Mouse (Mus musculus): ENCODE results near the gene Gpd1. TPM values are rescaled to one million over a fixed set of nuclear protein-coding genes. Genes with fewer than 3 reads are reported as not detected.

Gene Gpd1
- 0.34 and 0.54 TPM in 2 replicates for polyA plus RNA-seq (2016; fragmentation: Nextera tagmentation; extraction: Ambion mirVana)

- H3K9me3 ChIP-seq, result no peaks in the 10 kb centered on the region
- H3K36me3 ChIP-seq, result peaks cover 36% of the 10 kb centered on the region
- ATAC-seq (ENCODE audit: insufficient number of reproducible peaks, insufficient read depth, low FRiP score, low TSS enrichment), result no peak
- no peak within 1 kb of the TSS for H3K9ac ChIP-seq
- WGBS, result 65% methylated on average over 26 of the region's 26 CpGs
- no peak within 1 kb of the TSS for H3K4me2 ChIP-seq (replicated peaks)
- H3K27ac ChIP-seq, result no peak within 1 kb of the TSS
- no peak within 1 kb of the TSS for H3K4me3 ChIP-seq
- 0 out of 2 replicates have a peak, but pooled peaks cover 5% of the 10 kb centered on the region for H3K4me1 ChIP-seq
- H3K27me3 ChIP-seq, result no peaks in the 10 kb centered on the region
Observed at GRCm38 (mm10) chr15:99717386-99718334, at the start of gene Gpd1. Gene Gpd1, plus strand, starts transcription at chr15:99717515.

GRCm38 (mm10) chr15:99667544-99667943 lies 49.8 kb upstream of the Gpd1 start:
- Histone ChIP-seq H3K4me2 (replicated peaks) (no peak overlapping the region), H3K4me1 (peaks cover 24% of the 10 kb centered on the region), H3K9me3 (no peaks in the 10 kb centered on the region), H3K27ac (no peak overlapping the region), H3K9ac (no peak overlapping the region), H3K36me3 (no peaks in the 10 kb centered on the region), H3K27me3 (peaks cover 70% of the 10 kb centered on the region), H3K4me3 (no peak overlapping the region)
- no peak for ATAC-seq (ENCODE audit: insufficient number of reproducible peaks, insufficient read depth, low FRiP score, low TSS enrichment)
- WGBS, result 100% methylated on average over 2 of the region's 2 CpGs

DNA sequence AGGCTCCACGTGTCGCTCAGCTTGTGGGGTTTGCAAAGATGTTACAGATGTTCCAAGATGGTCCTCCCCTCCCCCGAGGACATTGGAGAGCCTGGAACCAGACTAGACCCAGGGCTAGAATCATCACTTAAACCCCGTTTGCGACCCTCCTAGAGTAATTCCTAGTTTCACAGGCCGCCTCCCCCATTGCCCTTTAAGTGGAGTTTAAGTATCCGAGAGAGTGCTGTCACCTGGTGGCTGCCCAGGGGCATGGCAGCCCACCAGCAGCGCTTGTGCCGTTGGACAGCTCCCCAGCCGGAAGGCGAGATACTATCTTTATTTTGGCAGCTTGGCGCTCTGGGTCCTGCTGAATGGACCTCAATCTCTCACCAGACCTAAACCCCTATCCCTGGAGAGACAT lies 48.4 kb upstream of the Gpd1 start:
- no peak for ATAC-seq (ENCODE audit: insufficient number of reproducible peaks, insufficient read depth, low FRiP score, low TSS enrichment)
- no peaks in the 10 kb centered on the region for H3K9me3 ChIP-seq
- peaks cover 78% of the 10 kb centered on the region for H3K27me3 ChIP-seq
- H3K9ac ChIP-seq, result no peak overlapping the region
- H3K36me3 ChIP-seq, result no peaks in the 10 kb centered on the region
- H3K4me2 ChIP-seq (replicated peaks), result no peak overlapping the region
- H3K27ac ChIP-seq, result no peak overlapping the region
- H3K4me3 ChIP-seq, result no peak overlapping the region
- WGBS, result 2% methylated on average over 12 of the region's 12 CpGs
- peaks cover 20% of the 10 kb centered on the region for H3K4me1 ChIP-seq

DNA sequence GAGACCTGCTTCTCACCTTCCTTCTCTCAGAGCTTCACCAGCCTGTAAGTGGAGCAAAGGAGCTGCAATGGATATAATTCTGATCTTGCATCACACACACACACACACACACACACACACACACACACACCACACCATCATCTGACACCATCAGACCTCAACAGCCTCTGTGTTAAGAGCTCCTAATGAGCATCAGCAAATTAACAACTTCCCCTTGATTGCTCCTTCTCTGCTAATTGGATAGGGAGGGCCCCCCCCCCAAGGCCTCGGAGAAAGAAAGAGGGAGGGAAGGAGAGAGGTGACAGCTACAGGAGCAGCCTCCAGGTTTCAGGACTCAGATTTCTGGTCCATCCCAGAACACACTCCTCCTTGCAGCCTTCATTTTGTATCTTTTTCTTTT lies 47.9 kb upstream of the Gpd1 start:
- peaks cover 15% of the 10 kb centered on the region for H3K4me1 ChIP-seq
- H3K36me3 ChIP-seq, result no peaks in the 10 kb centered on the region
- no peak for ATAC-seq (ENCODE audit: insufficient number of reproducible peaks, insufficient read depth, low FRiP score, low TSS enrichment)
- 0% methylated on average over 1 of the region's 1 CpGs for WGBS
- H3K27me3 ChIP-seq, result peaks cover 73% of the 10 kb centered on the region
- no peak overlapping the region for H3K27ac ChIP-seq
- peak overlapping the region; percentile 59; the same call in 1 of the 2 replicates for H3K4me3 ChIP-seq
- H3K9ac ChIP-seq, result no peak overlapping the region
- H3K4me2 ChIP-seq (replicated peaks), result no peak overlapping the region
- H3K9me3 ChIP-seq, result no peaks in the 10 kb centered on the region

GRCm38 (mm10) chr15:99670154-99670821 lies 47.0 kb upstream of the Gpd1 start, which contains the start of gene Asic1:
Gene Asic1, plus strand, starts transcription at chr15:99670368.
- peak; percentile 50; the same call in 1 of the 2 replicates for ATAC-seq (ENCODE audit: insufficient number of reproducible peaks, insufficient read depth, low FRiP score, low TSS enrichment)
- no peak within 1 kb of the TSS for H3K27ac ChIP-seq
- peaks cover 69% of the 10 kb centered on the region for H3K27me3 ChIP-seq
- peak within 1 kb of the TSS; percentile 59 for H3K4me3 ChIP-seq
- H3K9ac ChIP-seq, result peak within 1 kb of the TSS; percentile 70
- peaks cover 8% of the 10 kb centered on the region; the same call in 1 of the 2 replicates for H3K4me1 ChIP-seq
- no peaks in the 10 kb centered on the region for H3K9me3 ChIP-seq
- peak within 1 kb of the TSS; percentile 98 for H3K4me2 ChIP-seq (replicated peaks)
- H3K36me3 ChIP-seq, result no peaks in the 10 kb centered on the region
- WGBS, result under 1% methylated on average over 48 of the region's 74 CpGs

DNA sequence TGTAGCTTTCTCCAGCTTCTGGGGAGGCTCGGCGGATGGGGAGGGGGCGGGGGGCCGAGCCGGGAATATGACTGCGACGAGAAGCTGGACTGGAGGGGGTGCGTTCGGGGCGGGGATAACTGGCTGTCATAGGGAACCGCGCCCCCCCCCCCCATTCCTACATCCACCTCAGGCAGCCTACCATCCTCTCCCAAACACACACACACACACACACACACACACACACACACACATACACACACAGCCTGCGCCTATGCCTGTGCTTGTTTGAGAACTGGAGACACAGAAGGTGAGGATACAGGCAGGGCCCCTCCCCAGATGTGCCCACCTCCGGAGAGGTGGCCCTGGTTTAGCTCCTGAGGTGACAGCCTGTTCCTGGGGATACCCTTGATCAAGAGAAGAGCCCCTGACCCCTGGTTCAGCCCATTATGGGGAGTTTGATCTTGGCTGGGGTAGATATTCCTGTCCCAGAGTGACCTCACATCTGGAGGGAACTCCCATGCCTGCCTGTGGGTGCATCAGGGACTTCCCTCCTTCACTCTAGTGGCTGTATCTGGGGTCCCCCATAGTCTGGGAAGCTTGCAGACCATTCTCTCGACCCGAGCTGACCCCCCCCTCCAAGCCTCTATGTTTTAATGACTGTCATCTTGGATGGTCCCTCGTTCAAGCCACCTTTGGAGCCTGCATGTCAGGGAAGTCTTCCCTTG lies 46.2 kb upstream of the Gpd1 start:
- H3K27ac ChIP-seq, result no peak overlapping the region
- 11% methylated on average over 15 of the region's 17 CpGs for WGBS
- peak overlapping the region; percentile 59 for H3K4me3 ChIP-seq
- H3K4me1 ChIP-seq, result peaks cover 7% of the 10 kb centered on the region; the same call in 1 of the 2 replicates
- H3K4me2 ChIP-seq (replicated peaks), result peak overlapping the region; percentile 98
- peak overlapping the region; percentile 70 for H3K9ac ChIP-seq
- H3K36me3 ChIP-seq, result no peaks in the 10 kb centered on the region
- no peak for ATAC-seq (ENCODE audit: insufficient number of reproducible peaks, insufficient read depth, low FRiP score, low TSS enrichment)
- no peaks in the 10 kb centered on the region for H3K9me3 ChIP-seq
- peaks cover 61% of the 10 kb centered on the region for H3K27me3 ChIP-seq

DNA sequence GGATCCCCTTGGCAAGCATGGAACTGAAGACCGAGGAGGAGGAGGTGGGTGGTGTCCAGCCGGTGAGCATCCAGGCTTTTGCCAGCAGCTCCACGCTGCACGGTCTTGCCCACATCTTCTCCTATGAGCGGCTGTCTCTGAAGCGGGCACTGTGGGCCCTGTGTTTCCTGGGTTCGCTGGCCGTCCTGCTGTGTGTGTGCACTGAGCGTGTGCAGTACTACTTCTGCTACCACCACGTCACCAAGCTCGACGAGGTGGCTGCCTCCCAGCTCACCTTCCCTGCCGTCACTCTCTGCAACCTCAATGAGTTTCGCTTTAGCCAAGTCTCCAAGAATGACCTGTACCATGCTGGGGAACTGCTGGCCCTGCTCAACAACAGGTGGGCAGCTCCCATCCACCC lies 45.5 kb upstream of the Gpd1 start:
- Histone ChIP-seq H3K36me3 (no peaks in the 10 kb centered on the region), H3K9ac (no peak overlapping the region)

DNA sequence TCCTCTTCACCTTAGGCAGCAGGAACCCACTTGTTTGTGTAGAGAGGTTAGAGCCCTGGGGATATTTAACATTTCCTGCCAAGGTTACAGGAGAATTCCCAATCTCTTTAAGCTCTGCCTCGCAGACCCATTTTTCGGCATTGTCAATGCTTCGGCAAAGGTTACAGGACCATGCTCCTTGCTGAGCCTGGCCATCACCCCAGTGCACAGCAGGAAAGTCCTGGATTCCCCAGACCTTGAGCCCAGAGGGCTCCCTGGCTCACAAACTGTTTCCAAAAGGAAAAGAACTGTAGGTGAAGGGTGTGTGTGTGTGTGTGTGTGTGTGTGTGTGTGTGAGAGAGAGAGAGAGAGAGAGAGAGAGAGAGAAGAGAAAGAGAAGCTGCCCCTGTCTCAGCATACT lies 42.4 kb upstream of the Gpd1 start:
- peaks cover 10% of the 10 kb centered on the region; the same call in 1 of the 2 replicates for H3K4me1 ChIP-seq

More for the DNA sequence above, 45.5 kb upstream of the Gpd1 start:
- no peak for ATAC-seq (ENCODE audit: insufficient number of reproducible peaks, insufficient read depth, low FRiP score, low TSS enrichment)
- Histone ChIP-seq H3K27me3 (peaks cover 54% of the 10 kb centered on the region), H3K27ac (no peak overlapping the region), H3K9me3 (no peaks in the 10 kb centered on the region), H3K4me1 (peaks cover 7% of the 10 kb centered on the region; the same call in 1 of the 2 replicates), H3K4me3 (no peak overlapping the region), H3K4me2 (replicated peaks) (no peak overlapping the region)
- WGBS, result 67% methylated on average over 14 of the region's 14 CpGs

GRCm38 (mm10) chr15:99677089-99677488 lies 40.2 kb upstream of the Gpd1 start:
- Histone ChIP-seq H3K9ac (no peak overlapping the region), H3K27ac (no peak overlapping the region), H3K4me1 (0 out of 2 replicates have a peak, but pooled peaks cover 5% of the 10 kb centered on the region), H3K9me3 (no peaks in the 10 kb centered on the region), H3K36me3 (no peaks in the 10 kb centered on the region), H3K27me3 (peaks cover 16% of the 10 kb centered on the region), H3K4me2 (replicated peaks) (no peak overlapping the region), H3K4me3 (no peak overlapping the region)
- WGBS, result 26% methylated on average over 8 of the region's 8 CpGs
- ATAC-seq (ENCODE audit: insufficient number of reproducible peaks, insufficient read depth, low FRiP score, low TSS enrichment), result no peak

More for the DNA sequence above, 42.4 kb upstream of the Gpd1 start:
- Histone ChIP-seq H3K36me3 (no peaks in the 10 kb centered on the region), H3K27me3 (peaks cover 38% of the 10 kb centered on the region), H3K9ac (no peak overlapping the region), H3K4me3 (no peak overlapping the region), H3K4me2 (replicated peaks) (no peak overlapping the region), H3K9me3 (no peaks in the 10 kb centered on the region), H3K27ac (no peak overlapping the region)
- ATAC-seq (ENCODE audit: insufficient number of reproducible peaks, insufficient read depth, low FRiP score, low TSS enrichment), result no peak
- 61% methylated on average over 3 of the region's 3 CpGs for WGBS

GRCm38 (mm10) chr15:99678063-99678800 lies 39.1 kb upstream of the Gpd1 start:
- H3K27me3 ChIP-seq, result peaks cover 6% of the 10 kb centered on the region
- no peak for ATAC-seq (ENCODE audit: insufficient number of reproducible peaks, insufficient read depth, low FRiP score, low TSS enrichment)
- no peak overlapping the region for H3K4me2 ChIP-seq (replicated peaks)
- H3K36me3 ChIP-seq, result no peaks in the 10 kb centered on the region
- H3K9me3 ChIP-seq, result no peaks in the 10 kb centered on the region
- H3K27ac ChIP-seq, result no peak overlapping the region
- H3K9ac ChIP-seq, result no peak overlapping the region
- H3K4me1 ChIP-seq, result 0 out of 2 replicates have a peak, but pooled peaks cover 5% of the 10 kb centered on the region
- H3K4me3 ChIP-seq, result no peak overlapping the region
- WGBS, result 14% methylated on average over 13 of the region's 13 CpGs
